9 mouse cellular contexts compared by ENCODE assay signal in the genomic region with DNA sequence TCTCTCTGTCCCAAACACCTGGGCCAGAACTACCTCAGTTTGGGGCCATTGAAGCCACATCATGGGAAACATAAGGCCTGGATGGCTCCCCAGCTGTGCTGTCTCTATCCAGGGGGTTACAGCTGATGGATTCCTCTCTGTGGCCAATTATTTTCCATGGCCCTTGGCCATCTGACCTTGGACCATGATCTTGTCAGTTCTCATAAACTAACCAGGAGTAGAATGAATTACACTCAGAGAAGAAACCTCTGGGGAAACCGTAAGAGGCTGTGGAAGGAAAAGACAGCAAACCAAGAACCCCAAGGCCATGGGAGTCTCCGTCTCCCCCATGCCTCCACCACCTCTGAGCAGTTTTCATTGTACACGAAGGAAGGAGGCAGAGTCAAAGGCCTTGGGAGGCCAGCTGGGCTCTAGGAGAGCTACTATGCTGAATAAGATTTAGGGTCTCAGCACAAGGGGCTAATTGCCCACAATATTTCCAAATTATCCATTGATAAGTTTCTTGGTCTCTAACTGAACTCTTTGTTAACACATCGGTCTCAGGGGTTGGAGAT.
DNase-seq lines count a peak whose midpoint lies in the region; ATAC-seq and TF ChIP-seq lines count a peak whose summit lies in the region.
"Had no signal": no experiment of that assay in that cellular context is flagged by ENCODE, and none has a peak within 500 bp of the region (broad histone marks: within the 10 kb centered on the region; RNA-seq: fewer than 3 reads in every experiment).

No protein-coding gene starts in this region.

- WGBS in intestine, embryonic 14.5 days: 71% methylated on average over 4 of the region's 4 CpGs
- 73% methylated on average over 4 of the region's 4 CpGs for WGBS in intestine, embryonic 16.5 days
- WGBS in embryonic facial prominence, embryonic 15.5 days: 68% methylated on average over 4 of the region's 4 CpGs
- 47% methylated on average over 4 of the region's 4 CpGs for WGBS in kidney, postnatal 0 days
- WGBS in liver, embryonic 11.5 days: 67% methylated on average over 4 of the region's 4 CpGs
- 75% methylated on average over 4 of the region's 4 CpGs for WGBS in hindbrain, embryonic 13.5 days

- H3K27me3 ChIP-seq in intestine, embryonic 14.5 days (replicated peaks; ENCODE audit: control insufficient read depth, insufficient read depth, low read length): no peaks in the 10 kb centered on the region
- H3K27me3 ChIP-seq in intestine, embryonic 16.5 days (replicated peaks; ENCODE audit: control insufficient read depth, insufficient read depth, low read length): no peaks in the 10 kb centered on the region
- H3K27me3 ChIP-seq in embryonic facial prominence, embryonic 15.5 days: no peaks in the 10 kb centered on the region
- H3K27me3 ChIP-seq in kidney, postnatal 0 days (ENCODE audit: insufficient read depth, low read length): no peaks in the 10 kb centered on the region
- no peaks in the 10 kb centered on the region for H3K27me3 ChIP-seq in liver, embryonic 11.5 days (replicated peaks; ENCODE audit: control insufficient read depth, insufficient read depth, low read length)
- H3K27me3 ChIP-seq in hindbrain, embryonic 13.5 days: no peaks in the 10 kb centered on the region

- peak; percentile 6 for DNase-seq in intestine, embryonic 14.5 days (ENCODE audit: low spot score)
- DNase-seq in kidney, postnatal 0 days (ENCODE audit: low spot score): peak; percentile 87
- DNase-seq in lung, postnatal 25 days (ENCODE audit: low spot score): peak; percentile 43
- no peak for DNase-seq in thymus, postnatal 36 days
- DNase-seq in liver, embryonic 11.5 days (ENCODE audit: low spot score): no peak

- H3K36me3 ChIP-seq in intestine, embryonic 14.5 days (ENCODE audit: control insufficient read depth, insufficient read depth, low read length): no peaks in the 10 kb centered on the region
- H3K36me3 ChIP-seq in intestine, embryonic 16.5 days (ENCODE audit: control insufficient read depth, insufficient read depth, low read length): no peaks in the 10 kb centered on the region
- H3K36me3 ChIP-seq in embryonic facial prominence, embryonic 15.5 days: no peaks in the 10 kb centered on the region
- no peaks in the 10 kb centered on the region for H3K36me3 ChIP-seq in kidney, postnatal 0 days (ENCODE audit: insufficient read depth, low read length)
- H3K36me3 ChIP-seq in liver, embryonic 11.5 days (ENCODE audit: control insufficient read depth, insufficient read depth, low read length): no peaks in the 10 kb centered on the region
- H3K36me3 ChIP-seq in hindbrain, embryonic 13.5 days: no peaks in the 10 kb centered on the region

- H3K27ac ChIP-seq in intestine, embryonic 14.5 days (ENCODE audit: low read depth): no peak overlapping the region
- H3K27ac ChIP-seq in intestine, embryonic 16.5 days (ENCODE audit: low read length): no peak overlapping the region
- peak overlapping the region; percentile 88 for H3K27ac ChIP-seq in embryonic facial prominence, embryonic 15.5 days (replicated peaks)
- 0 out of 2 replicates have a peak overlapping the region, but pooled peaks have one; percentile 3 for H3K27ac ChIP-seq in kidney, postnatal 0 days
- H3K27ac ChIP-seq in liver, embryonic 11.5 days (ENCODE audit: low read depth, low read length): no peak overlapping the region
- no peak overlapping the region for H3K27ac ChIP-seq in hindbrain, embryonic 13.5 days

- H3K4me3 ChIP-seq in intestine, embryonic 14.5 days (ENCODE audit: low read depth, low read length): no peak overlapping the region
- no peak overlapping the region for H3K4me3 ChIP-seq in intestine, embryonic 16.5 days (ENCODE audit: low read length)
- H3K4me3 ChIP-seq in embryonic facial prominence, embryonic 15.5 days (replicated peaks): no peak overlapping the region
- H3K4me3 ChIP-seq in kidney, postnatal 0 days (replicated peaks; ENCODE audit: low read depth, low read length): no peak overlapping the region
- no peak overlapping the region for H3K4me3 ChIP-seq in liver, embryonic 11.5 days (ENCODE audit: low read depth, low read length)
- H3K4me3 ChIP-seq in hindbrain, embryonic 13.5 days: no peak overlapping the region

- no peaks in the 10 kb centered on the region for H3K9me3 ChIP-seq in intestine, embryonic 14.5 days (ENCODE audit: control insufficient read depth, low read length)
- H3K9me3 ChIP-seq in intestine, embryonic 16.5 days (ENCODE audit: control insufficient read depth, low read length): no peaks in the 10 kb centered on the region
- no peaks in the 10 kb centered on the region for H3K9me3 ChIP-seq in embryonic facial prominence, embryonic 15.5 days (replicated peaks)
- H3K9me3 ChIP-seq in kidney, postnatal 0 days (replicated peaks; ENCODE audit: low read length): no peaks in the 10 kb centered on the region
- no peaks in the 10 kb centered on the region for H3K9me3 ChIP-seq in liver, embryonic 11.5 days (ENCODE audit: control insufficient read depth, low read length)
- no peaks in the 10 kb centered on the region for H3K9me3 ChIP-seq in hindbrain, embryonic 13.5 days

- 0 out of 2 replicates have a peak, but pooled peaks cover 2% of the 10 kb centered on the region for H3K4me1 ChIP-seq in intestine, embryonic 14.5 days (replicated peaks; ENCODE audit: control insufficient read depth, insufficient read depth, low read length)
- no peaks in the 10 kb centered on the region for H3K4me1 ChIP-seq in intestine, embryonic 16.5 days (ENCODE audit: control insufficient read depth, insufficient read depth, low read length)
- H3K4me1 ChIP-seq in embryonic facial prominence, embryonic 15.5 days: peaks cover 28% of the 10 kb centered on the region
- no peaks in the 10 kb centered on the region for H3K4me1 ChIP-seq in kidney, postnatal 0 days (replicated peaks; ENCODE audit: insufficient read depth, low read length)
- H3K4me1 ChIP-seq in liver, embryonic 11.5 days (replicated peaks; ENCODE audit: control insufficient read depth, insufficient read depth, low read length): no peaks in the 10 kb centered on the region
- no peaks in the 10 kb centered on the region for H3K4me1 ChIP-seq in hindbrain, embryonic 13.5 days (replicated peaks)

- no peak for TF ChIP-seq CTCF in kidney, postnatal 0 days (IDR thresholded peaks at IDR 0.05; ENCODE audit: low read depth)

- ATAC-seq in intestine, embryonic 14.5 days (replicated peaks; ENCODE audit: low FRiP score, low TSS enrichment, low read depth): no peak
- ATAC-seq in intestine, embryonic 16.5 days: no peak
- no peak for ATAC-seq in embryonic facial prominence, embryonic 15.5 days (ENCODE audit: insufficient number of reproducible peaks, low FRiP score, low TSS enrichment, low read depth)
- no peak; the same call in 1 of the 2 replicates for ATAC-seq in kidney, postnatal 0 days (replicated peaks; ENCODE audit: low FRiP score, low read depth)
- no peak for ATAC-seq in liver, embryonic 11.5 days (replicated peaks; ENCODE audit: low FRiP score)
- ATAC-seq in hindbrain, embryonic 13.5 days (ENCODE audit: low FRiP score): no peak
- ATAC-seq: hindbrain, embryonic 16.5 days had no signal

- H3K9ac ChIP-seq in intestine, embryonic 14.5 days (ENCODE audit: low read length): no peak overlapping the region
- no peak overlapping the region for H3K9ac ChIP-seq in intestine, embryonic 16.5 days (ENCODE audit: low read depth, low read length)
- no peak overlapping the region for H3K9ac ChIP-seq in embryonic facial prominence, embryonic 15.5 days
- H3K9ac ChIP-seq in kidney, postnatal 0 days (ENCODE audit: low read depth, low read length): no peak overlapping the region
- no peak overlapping the region for H3K9ac ChIP-seq in liver, embryonic 11.5 days (ENCODE audit: low read depth, low read length)
- no peak overlapping the region for H3K9ac ChIP-seq in hindbrain, embryonic 13.5 days

- no peak overlapping the region for H3K4me2 ChIP-seq in intestine, embryonic 14.5 days (ENCODE audit: low read length)
- no peak overlapping the region for H3K4me2 ChIP-seq in intestine, embryonic 16.5 days (ENCODE audit: low read depth, low read length)
- no peak overlapping the region for H3K4me2 ChIP-seq in embryonic facial prominence, embryonic 15.5 days (replicated peaks)
- H3K4me2 ChIP-seq in kidney, postnatal 0 days (ENCODE audit: low read length): no peak overlapping the region
- no peak overlapping the region for H3K4me2 ChIP-seq in liver, embryonic 11.5 days
- H3K4me2 ChIP-seq in hindbrain, embryonic 13.5 days: no peak overlapping the region

Comparison
In these comparisons a context has a peak if more than half of its experiments do, and no peak if none do; other contexts are left out.
1. DNase-seq: peak in intestine, embryonic 14.5 days (single experiment), kidney, postnatal 0 days (single experiment) and lung, postnatal 25 days (single experiment); none in thymus, postnatal 36 days (0 of 2) and liver, embryonic 11.5 days (single experiment).
2. H3K27ac ChIP-seq: peak in embryonic facial prominence, embryonic 15.5 days (single experiment) and kidney, postnatal 0 days (single experiment); none in intestine, embryonic 14.5 days (single experiment), intestine, embryonic 16.5 days (single experiment), liver, embryonic 11.5 days (single experiment) and hindbrain, embryonic 13.5 days (single experiment).